Mouse (Mus musculus) spleen, adult 2 months (tissue): ENCODE measurements around the gene Galp.

Source experiments
- CTCF ChIP-seq: fragments of 200-500 bp; IDR thresholded peaks from 2 replicates; pipeline ENCODE4 v1.5.1; 2011; ENCODE audit warnings: mild to moderate bottlenecking, inconsistent platforms; ENCODE audit not compliant: insufficient read depth, insufficient read length, insufficient replicate concordance; ENCODE audit errors: extremely low read depth
- POLR2A ChIP-seq: fragments of 200-500 bp; IDR thresholded peaks from 2 replicates; pipeline ENCODE4 v1.6.1; 2011; ENCODE audit warnings: low read depth, low read length, inconsistent platforms

DNA sequence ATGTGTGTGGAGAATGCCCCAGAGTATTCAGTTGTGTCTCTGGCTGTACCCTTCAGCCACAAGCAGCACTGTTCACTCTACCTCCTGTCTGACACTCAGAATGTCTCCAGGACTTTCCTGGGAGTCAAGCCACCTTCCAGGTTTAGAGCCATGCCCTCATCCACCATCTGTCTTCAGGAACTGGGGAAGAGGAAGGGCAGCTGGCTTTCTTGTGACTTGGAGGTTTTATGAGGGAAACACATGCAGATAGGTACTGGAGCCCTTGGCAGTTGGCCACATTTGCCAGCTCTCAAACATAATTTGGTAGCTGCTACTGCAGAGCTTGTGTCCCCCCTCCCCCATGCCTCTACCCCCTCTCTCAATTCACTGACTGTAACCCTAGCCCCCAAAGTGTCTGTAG, 17.9 kb upstream of the Galp start:
- TF ChIP-seq CTCF = no peak
- TF ChIP-seq POLR2A = no peak
